Mouse (Mus musculus): Measurements from ENCODE around the gene Cd9. TPM values are rescaled to one million over a fixed set of nuclear protein-coding genes. Genes with fewer than 3 reads are reported as not detected.
A peak's percentile ranks its signal among the peaks of the same experiment; 100 is the strongest.

The Cd9 gene
- polyA plus RNA-seq, 1 experiment = 138 TPM

GRCm38 (mm10) chr6:125498062-125498461 lies 3.5 kb upstream of the Cd9 start:
- Histone ChIP-seq H3K36me3 (ENCODE audit: control insufficient read depth, insufficient read depth, low read length) (no peaks in the 10 kb centered on the region), H3K4me3 (ENCODE audit: insufficient read depth, low read depth, low read length) (no peak overlapping the region), H3K4me1 (ENCODE audit: control insufficient read depth, insufficient read depth, low read length) (peaks cover 3% of the 10 kb centered on the region; the same call in 1 of the 2 replicates), H3K27ac (ENCODE audit: insufficient read depth, low read depth, low read length) (no peak overlapping the region), H3K27me3 (replicated peaks; ENCODE audit: control insufficient read depth, insufficient read depth, low read length) (no peaks in the 10 kb centered on the region)
- 28% methylated on average over 5 of the region's 5 CpGs for WGBS
- TF ChIP-seq POLR2A (IDR thresholded peaks at IDR 0.05; ENCODE audit: low read depth, low read length) (no peak), CTCF (conservative IDR thresholded peaks at IDR 0.05; ENCODE audit: insufficient read depth, insufficient read length, low read depth, low read length) (peak; percentile 59)
- DNase-seq = no peak

GRCm38 (mm10) chr6:125496417-125496816 lies 1.8 kb upstream of the Cd9 start:
- no peak for DNase-seq

GRCm38 (mm10) chr6:125495361-125495760 lies 770 bp upstream of the Cd9 start:
- Histone ChIP-seq H3K27ac (ENCODE audit: insufficient read depth, low read depth, low read length) (no peak overlapping the region), H3K4me1 (ENCODE audit: control insufficient read depth, insufficient read depth, low read length) (peaks cover 4% of the 10 kb centered on the region), H3K36me3 (ENCODE audit: control insufficient read depth, insufficient read depth, low read length) (no peaks in the 10 kb centered on the region), H3K4me3 (ENCODE audit: insufficient read depth, low read depth, low read length) (no peak overlapping the region), H3K27me3 (replicated peaks; ENCODE audit: control insufficient read depth, insufficient read depth, low read length) (no peaks in the 10 kb centered on the region)
- 88% methylated on average over 9 of the region's 9 CpGs for WGBS
- TF ChIP-seq CTCF (conservative IDR thresholded peaks at IDR 0.05; ENCODE audit: insufficient read depth, insufficient read length, low read depth, low read length) (no peak), POLR2A (IDR thresholded peaks at IDR 0.05; ENCODE audit: low read depth, low read length) (no peak)
- no peak for DNase-seq

More at GRCm38 (mm10) chr6:125496417-125496816, 1.8 kb upstream of the Cd9 start:
- no peaks in the 10 kb centered on the region for H3K36me3 ChIP-seq (ENCODE audit: control insufficient read depth, insufficient read depth, low read length)
- WGBS = 95% methylated on average over 12 of the region's 12 CpGs
- no peaks in the 10 kb centered on the region for H3K27me3 ChIP-seq (replicated peaks; ENCODE audit: control insufficient read depth, insufficient read depth, low read length)
- TF ChIP-seq CTCF (conservative IDR thresholded peaks at IDR 0.05; ENCODE audit: insufficient read depth, insufficient read length, low read depth, low read length) (no peak), POLR2A (IDR thresholded peaks at IDR 0.05; ENCODE audit: low read depth, low read length) (no peak)
- H3K4me1 ChIP-seq (ENCODE audit: control insufficient read depth, insufficient read depth, low read length) = peaks cover 3% of the 10 kb centered on the region
- H3K27ac ChIP-seq (ENCODE audit: insufficient read depth, low read depth, low read length) = no peak overlapping the region
- H3K4me3 ChIP-seq (ENCODE audit: insufficient read depth, low read depth, low read length) = no peak overlapping the region

- WGBS = 49% methylated on average over 5 of the region's 5 CpGs
- Histone ChIP-seq H3K4me3 (ENCODE audit: insufficient read depth, low read depth, low read length) (peak overlapping the region; percentile 82), H3K27me3 (replicated peaks; ENCODE audit: control insufficient read depth, insufficient read depth, low read length) (no peaks in the 10 kb centered on the region), H3K4me1 (ENCODE audit: control insufficient read depth, insufficient read depth, low read length) (peaks cover 4% of the 10 kb centered on the region), H3K36me3 (ENCODE audit: control insufficient read depth, insufficient read depth, low read length) (no peaks in the 10 kb centered on the region), H3K27ac (ENCODE audit: insufficient read depth, low read depth, low read length) (peak overlapping the region; percentile 70)
- no peak for DNase-seq
- no peak for TF ChIP-seq POLR2A (IDR thresholded peaks at IDR 0.05; ENCODE audit: low read depth, low read length)
These were observed 1.4 kb downstream of the Cd9 start for GRCm38 (mm10) chr6:125493147-125493546.

- DNase-seq = no peak
- peak overlapping the region; percentile 49; the same call in 1 of the 2 replicates for H3K27ac ChIP-seq (ENCODE audit: insufficient read depth, low read depth, low read length)
- no peak for TF ChIP-seq CTCF (conservative IDR thresholded peaks at IDR 0.05; ENCODE audit: insufficient read depth, insufficient read length, low read depth, low read length)
- no peak for TF ChIP-seq POLR2A (IDR thresholded peaks at IDR 0.05; ENCODE audit: low read depth, low read length)
- no peaks in the 10 kb centered on the region for H3K36me3 ChIP-seq (ENCODE audit: control insufficient read depth, insufficient read depth, low read length)
- peak overlapping the region; percentile 82 for H3K4me3 ChIP-seq (ENCODE audit: insufficient read depth, low read depth, low read length)
- peaks cover 4% of the 10 kb centered on the region for H3K4me1 ChIP-seq (ENCODE audit: control insufficient read depth, insufficient read depth, low read length)
- H3K27me3 ChIP-seq (replicated peaks; ENCODE audit: control insufficient read depth, insufficient read depth, low read length) = no peaks in the 10 kb centered on the region
- 74% methylated on average over 6 of the region's 6 CpGs for WGBS
These were observed 1.9 kb downstream of the Cd9 start for GRCm38 (mm10) chr6:125492664-125493063.

GRCm38 (mm10) chr6:125492033-125492432 lies 2.6 kb downstream of the Cd9 start:
- H3K4me1 ChIP-seq (ENCODE audit: control insufficient read depth, insufficient read depth, low read length) = peaks cover 4% of the 10 kb centered on the region
- peak overlapping the region; percentile 19 for H3K27ac ChIP-seq (ENCODE audit: insufficient read depth, low read depth, low read length)
- 70% methylated on average over 9 of the region's 9 CpGs for WGBS
- no peak for TF ChIP-seq POLR2A (IDR thresholded peaks at IDR 0.05; ENCODE audit: low read depth, low read length)
- TF ChIP-seq CTCF (conservative IDR thresholded peaks at IDR 0.05; ENCODE audit: insufficient read depth, insufficient read length, low read depth, low read length) = no peak
- H3K4me3 ChIP-seq (ENCODE audit: insufficient read depth, low read depth, low read length) = no peak overlapping the region
- no peak for DNase-seq
- H3K27me3 ChIP-seq (replicated peaks; ENCODE audit: control insufficient read depth, insufficient read depth, low read length) = no peaks in the 10 kb centered on the region
- H3K36me3 ChIP-seq (ENCODE audit: control insufficient read depth, insufficient read depth, low read length) = no peaks in the 10 kb centered on the region

GRCm38 (mm10) chr6:125491393-125491792 lies 3.2 kb downstream of the Cd9 start:
- DNase-seq = no peak
- H3K4me3 ChIP-seq (ENCODE audit: insufficient read depth, low read depth, low read length) = no peak overlapping the region
- peak overlapping the region; percentile 15 for H3K27ac ChIP-seq (ENCODE audit: insufficient read depth, low read depth, low read length)
- peaks cover 4% of the 10 kb centered on the region for H3K4me1 ChIP-seq (ENCODE audit: control insufficient read depth, insufficient read depth, low read length)
- no peaks in the 10 kb centered on the region for H3K36me3 ChIP-seq (ENCODE audit: control insufficient read depth, insufficient read depth, low read length)
- TF ChIP-seq POLR2A (IDR thresholded peaks at IDR 0.05; ENCODE audit: low read depth, low read length) (no peak), CTCF (conservative IDR thresholded peaks at IDR 0.05; ENCODE audit: insufficient read depth, insufficient read length, low read depth, low read length) (no peak)
- H3K27me3 ChIP-seq (replicated peaks; ENCODE audit: control insufficient read depth, insufficient read depth, low read length) = no peaks in the 10 kb centered on the region
- WGBS = 64% methylated on average over 10 of the region's 10 CpGs
